Mouse (Mus musculus): ENCODE results near the gene Mast3. TPM values are rescaled to one million over a fixed set of nuclear protein-coding genes. Genes with fewer than 3 reads are reported as not detected.
A peak's percentile ranks its signal among the peaks of the same experiment; 100 is the strongest.

Gene Mast3
- polyA plus RNA-seq, 1 experiment from 2014 or later, result 5.7 TPM

DNA sequence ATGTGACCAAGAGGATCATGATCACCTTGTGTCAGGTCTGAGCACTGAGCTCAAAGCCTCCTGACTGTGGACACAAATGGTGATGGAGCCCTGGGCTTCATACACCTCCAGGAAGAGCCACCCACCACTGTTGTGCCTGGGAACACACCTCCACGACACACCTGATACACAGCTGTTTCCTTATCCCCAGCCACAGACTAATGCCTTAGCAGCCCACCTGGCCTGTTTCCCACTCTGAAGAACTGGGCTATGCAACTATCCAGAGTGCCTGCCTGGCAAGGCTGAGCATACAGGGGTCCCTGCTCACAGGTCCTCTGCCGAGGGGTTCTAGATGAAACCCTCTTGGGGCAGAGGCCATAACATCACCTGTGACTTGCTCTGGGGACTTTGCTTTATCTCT is 10.6 kb downstream of the Mast3 start:
- DNase-seq (ENCODE audit: low spot score), result no peak
- no peaks in the 10 kb centered on the region for H3K9me3 ChIP-seq (ENCODE audit: control insufficient read depth, low read length)
- peaks cover 10% of the 10 kb centered on the region; the same call in 1 of the 2 replicates for H3K4me1 ChIP-seq (replicated peaks; ENCODE audit: control insufficient read depth, insufficient read depth)
- ATAC-seq (ENCODE audit: low FRiP score, low TSS enrichment), result no peak
- H3K36me3 ChIP-seq (ENCODE audit: control insufficient read depth, insufficient read depth, low read length), result no peaks in the 10 kb centered on the region
- no peaks in the 10 kb centered on the region for H3K27me3 ChIP-seq (ENCODE audit: control insufficient read depth, insufficient read depth, low read length)
- H3K4me2 ChIP-seq (replicated peaks; ENCODE audit: low read depth), result no peak overlapping the region
- no peak overlapping the region for H3K9ac ChIP-seq (ENCODE audit: low read length)
- no peak overlapping the region for H3K4me3 ChIP-seq (ENCODE audit: low read depth, low read length)
- TF ChIP-seq EP300 (optimal IDR thresholded peaks at IDR 0.05) (no peak), CTCF (IDR thresholded peaks at IDR 0.05; ENCODE audit: low read depth) (no peak)
- H3K27ac ChIP-seq (replicated peaks), result no peak overlapping the region
- 77% methylated on average over 2 of the region's 2 CpGs for WGBS

DNA sequence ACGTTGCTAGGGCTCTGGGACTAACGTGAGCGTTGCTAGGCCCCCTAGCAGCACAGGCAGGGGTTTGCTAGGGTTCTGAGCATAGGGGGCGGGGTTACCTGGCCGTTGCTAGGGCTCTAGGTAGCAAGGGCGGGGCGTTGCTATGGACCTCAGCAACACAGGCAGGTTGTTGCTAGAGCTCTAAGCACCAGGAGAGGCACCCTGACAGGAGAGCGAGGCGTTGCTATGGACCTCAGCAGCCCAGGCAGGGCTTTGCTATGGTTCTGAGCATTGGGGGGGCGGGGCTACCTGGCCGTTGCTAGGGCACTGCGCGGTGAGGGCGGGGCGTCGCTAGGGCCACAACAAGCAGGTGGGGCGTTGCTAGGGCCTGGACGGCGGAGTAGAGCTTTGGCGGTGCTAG is 12.2 kb downstream of the Mast3 start:
- H3K4me1 ChIP-seq (replicated peaks; ENCODE audit: control insufficient read depth, insufficient read depth), result peaks cover 8% of the 10 kb centered on the region; the same call in 1 of the 2 replicates

GRCm38 (mm10) chr8:70791975-70792691 is 12.7 kb downstream of the Mast3 start:
- Histone ChIP-seq H3K36me3 (ENCODE audit: control insufficient read depth, insufficient read depth, low read length) (peaks cover 3% of the 10 kb centered on the region), H3K27ac (replicated peaks) (peak overlapping the region; percentile 75), H3K9ac (ENCODE audit: low read length) (peak overlapping the region; percentile 71), H3K27me3 (ENCODE audit: control insufficient read depth, insufficient read depth, low read length) (no peaks in the 10 kb centered on the region), H3K4me3 (ENCODE audit: low read depth, low read length) (peak overlapping the region; percentile 50), H3K4me2 (replicated peaks; ENCODE audit: low read depth) (peak overlapping the region; percentile 60), H3K9me3 (ENCODE audit: control insufficient read depth, low read length) (no peaks in the 10 kb centered on the region), H3K4me1 (replicated peaks; ENCODE audit: control insufficient read depth, insufficient read depth) (peaks cover 8% of the 10 kb centered on the region; the same call in 1 of the 2 replicates)
- TF ChIP-seq EP300 (optimal IDR thresholded peaks at IDR 0.05) (no peak), CTCF (IDR thresholded peaks at IDR 0.05; ENCODE audit: low read depth) (no peak)
- ATAC-seq (ENCODE audit: low FRiP score, low TSS enrichment), result peak; percentile 75
- peak; percentile 98 for DNase-seq (ENCODE audit: low spot score)
- WGBS, result 3% methylated on average over 57 of the region's 58 CpGs

More for the DNA sequence above, 12.2 kb downstream of the Mast3 start:
- Histone ChIP-seq H3K27me3 (ENCODE audit: control insufficient read depth, insufficient read depth, low read length) (no peaks in the 10 kb centered on the region), H3K27ac (replicated peaks) (peak overlapping the region; percentile 75), H3K9ac (ENCODE audit: low read length) (peak overlapping the region; percentile 71; the same call in 1 of the 2 replicates), H3K4me3 (ENCODE audit: low read depth, low read length) (peak overlapping the region; percentile 50), H3K4me2 (replicated peaks; ENCODE audit: low read depth) (peak overlapping the region; percentile 60), H3K36me3 (ENCODE audit: control insufficient read depth, insufficient read depth, low read length) (peaks cover 3% of the 10 kb centered on the region), H3K9me3 (ENCODE audit: control insufficient read depth, low read length) (no peaks in the 10 kb centered on the region)
- ATAC-seq (ENCODE audit: low FRiP score, low TSS enrichment) (peak; percentile 74), DNase-seq (ENCODE audit: low spot score) (peak; percentile 96)
- TF ChIP-seq EP300 (optimal IDR thresholded peaks at IDR 0.05), result no peak
- TF ChIP-seq CTCF (IDR thresholded peaks at IDR 0.05; ENCODE audit: low read depth), result no peak
- WGBS, result 0% methylated on average over 20 of the region's 20 CpGs

DNA sequence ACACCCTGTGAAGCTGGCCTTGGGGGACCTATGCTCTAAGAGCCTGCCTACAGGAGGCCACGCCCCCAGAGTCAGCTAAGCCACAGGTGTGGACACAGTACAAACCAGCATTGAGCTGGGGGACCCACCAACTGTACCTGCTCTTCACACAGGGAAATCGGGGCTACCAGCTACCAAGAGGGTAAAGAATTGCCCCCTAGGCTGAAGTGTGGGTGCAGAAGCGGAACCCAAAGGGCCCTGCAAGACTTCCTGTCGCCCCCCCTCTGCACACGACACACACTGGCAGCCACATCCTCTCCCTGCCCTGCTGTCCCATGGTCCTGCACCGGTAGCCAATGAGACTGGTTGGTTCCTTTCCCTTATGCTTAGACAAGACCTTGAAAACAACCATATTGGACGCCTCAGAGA is 13.6 kb downstream of the Mast3 start:
- Histone ChIP-seq H3K27ac (replicated peaks) (no peak overlapping the region; the same call in 1 of the 2 replicates), H3K36me3 (ENCODE audit: control insufficient read depth, insufficient read depth, low read length) (peaks cover 3% of the 10 kb centered on the region), H3K4me2 (replicated peaks; ENCODE audit: low read depth) (peak overlapping the region; percentile 60), H3K4me3 (ENCODE audit: low read depth, low read length) (peak overlapping the region; percentile 50), H3K9ac (ENCODE audit: low read length) (peak overlapping the region; percentile 71), H3K9me3 (ENCODE audit: control insufficient read depth, low read length) (no peaks in the 10 kb centered on the region), H3K4me1 (replicated peaks; ENCODE audit: control insufficient read depth, insufficient read depth) (peaks cover 8% of the 10 kb centered on the region; the same call in 1 of the 2 replicates), H3K27me3 (ENCODE audit: control insufficient read depth, insufficient read depth, low read length) (no peaks in the 10 kb centered on the region)
- 43% methylated on average over 7 of the region's 7 CpGs for WGBS
- TF ChIP-seq EP300 (optimal IDR thresholded peaks at IDR 0.05), result no peak
- no peak for TF ChIP-seq CTCF (IDR thresholded peaks at IDR 0.05; ENCODE audit: low read depth)
- no peak; the same call in 1 of the 2 replicates for ATAC-seq (ENCODE audit: low FRiP score, low TSS enrichment)
- DNase-seq (ENCODE audit: low spot score), result peak; percentile 71

DNA sequence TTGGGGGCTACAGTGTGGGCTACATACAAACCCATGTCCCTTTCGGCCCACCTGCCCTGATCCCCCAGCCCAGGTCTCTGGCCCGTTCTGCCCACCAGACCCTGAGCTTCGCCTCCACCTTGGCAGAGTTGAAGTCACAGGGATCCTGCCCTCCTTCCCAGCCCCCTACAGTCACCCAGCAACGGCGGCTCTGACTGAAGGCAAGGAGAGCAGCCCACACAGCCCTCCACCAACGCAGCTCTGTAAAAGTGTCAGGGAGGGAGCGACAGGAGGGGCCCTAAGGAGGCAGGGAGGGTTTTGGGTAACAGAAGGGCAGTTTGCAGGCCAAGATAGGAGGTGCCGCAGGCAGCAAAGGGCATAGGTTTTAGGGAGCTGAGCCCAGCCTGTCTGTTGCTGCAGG is 14.0 kb downstream of the Mast3 start:
- 48% methylated on average over 8 of the region's 8 CpGs for WGBS
- Histone ChIP-seq H3K4me2 (replicated peaks; ENCODE audit: low read depth) (peak overlapping the region; percentile 60), H3K27ac (replicated peaks) (no peak overlapping the region; the same call in 1 of the 2 replicates), H3K4me3 (ENCODE audit: low read depth, low read length) (peak overlapping the region; percentile 4; the same call in 1 of the 2 replicates), H3K9ac (ENCODE audit: low read length) (peak overlapping the region; percentile 71), H3K4me1 (replicated peaks; ENCODE audit: control insufficient read depth, insufficient read depth) (peaks cover 8% of the 10 kb centered on the region; the same call in 1 of the 2 replicates), H3K9me3 (ENCODE audit: control insufficient read depth, low read length) (no peaks in the 10 kb centered on the region), H3K36me3 (ENCODE audit: control insufficient read depth, insufficient read depth, low read length) (peaks cover 5% of the 10 kb centered on the region), H3K27me3 (ENCODE audit: control insufficient read depth, insufficient read depth, low read length) (no peaks in the 10 kb centered on the region)
- no peak for TF ChIP-seq CTCF (IDR thresholded peaks at IDR 0.05; ENCODE audit: low read depth)
- no peak for TF ChIP-seq EP300 (optimal IDR thresholded peaks at IDR 0.05)
- ATAC-seq (ENCODE audit: low FRiP score, low TSS enrichment) (no peak), DNase-seq (ENCODE audit: low spot score) (no peak)

- Histone ChIP-seq H3K4me1 (replicated peaks; ENCODE audit: control insufficient read depth, insufficient read depth) (peaks cover 8% of the 10 kb centered on the region; the same call in 1 of the 2 replicates), H3K4me3 (ENCODE audit: low read depth, low read length) (no peak overlapping the region), H3K9ac (ENCODE audit: low read length) (no peak overlapping the region), H3K4me2 (replicated peaks; ENCODE audit: low read depth) (no peak overlapping the region), H3K36me3 (ENCODE audit: control insufficient read depth, insufficient read depth, low read length) (peaks cover 8% of the 10 kb centered on the region), H3K27ac (replicated peaks) (no peak overlapping the region), H3K9me3 (ENCODE audit: control insufficient read depth, low read length) (no peaks in the 10 kb centered on the region), H3K27me3 (ENCODE audit: control insufficient read depth, insufficient read depth, low read length) (no peaks in the 10 kb centered on the region)
- WGBS, result 90% methylated on average over 10 of the region's 10 CpGs
- ATAC-seq (ENCODE audit: low FRiP score, low TSS enrichment) (no peak), DNase-seq (ENCODE audit: low spot score) (no peak)
- TF ChIP-seq CTCF (IDR thresholded peaks at IDR 0.05; ENCODE audit: low read depth) (no peak), EP300 (optimal IDR thresholded peaks at IDR 0.05) (no peak)
Observed at GRCm38 (mm10) chr8:70789046-70789445, 15.8 kb downstream of the Mast3 start.
